Comparison of ENCODE assay signal across 21 mouse cellular contexts in genomic region chr2:92451126-92451525, GRCm38 (mm10). TPM values are rescaled to one million over a fixed set of nuclear protein-coding genes. Genes with fewer than 3 reads are reported as not detected.
DNase-seq lines count a peak whose midpoint lies in the region; ATAC-seq and TF ChIP-seq lines count a peak whose summit lies in the region.
"Had no signal": no experiment of that assay in that cellular context is flagged by ENCODE, and none has a peak within 500 bp of the region (broad histone marks: within the 10 kb centered on the region; RNA-seq: fewer than 3 reads in every experiment).

No protein-coding gene starts in this region.

- no peak for TF ChIP-seq CTCF in G1E (IDR thresholded peaks at IDR 0.05; ENCODE audit: low read depth, low read length)

- intact Hi-C loops in left cerebral cortex, postnatal 25 days (cut with DNase I): no loop called here

- H3K27ac ChIP-seq in liver, embryonic 13.5 days: no peak overlapping the region
- no peak overlapping the region for H3K27ac ChIP-seq in intestine, embryonic 15.5 days
- H3K27ac ChIP-seq: embryonic facial prominence, embryonic 13.5 days; forebrain, embryonic 12.5 days; gastrocnemius, adult 2 months; hindbrain, embryonic 10.5 days; hindbrain, embryonic 15.5 days had no signal

- H3K36me3 ChIP-seq in G1E (replicated peaks): peaks cover 43% of the 10 kb centered on the region
- peaks cover 28% of the 10 kb centered on the region for H3K36me3 ChIP-seq in liver, embryonic 13.5 days
- H3K36me3 ChIP-seq in intestine, embryonic 15.5 days: peaks cover 13% of the 10 kb centered on the region

- H3K4me3 ChIP-seq in G1E (ENCODE audit: low read depth, low read length): peak overlapping the region; percentile 48; the same call in 1 of the 2 replicates
- H3K4me3 ChIP-seq in liver, embryonic 13.5 days (replicated peaks): no peak overlapping the region
- no peak overlapping the region for H3K4me3 ChIP-seq in intestine, embryonic 15.5 days (replicated peaks)
- H3K4me3 ChIP-seq: embryonic facial prominence, embryonic 13.5 days; forebrain, embryonic 12.5 days; gastrocnemius, adult 2 months; heart, embryonic 12.5 days; hindbrain, embryonic 10.5 days; hindbrain, embryonic 15.5 days had no signal

- H3K9ac ChIP-seq in liver, embryonic 13.5 days: no peak overlapping the region
- H3K9ac ChIP-seq in intestine, embryonic 15.5 days: no peak overlapping the region
- H3K9ac ChIP-seq: embryonic facial prominence, embryonic 13.5 days; forebrain, embryonic 12.5 days; forebrain, postnatal 0 days; heart, embryonic 12.5 days; hindbrain, embryonic 15.5 days had no signal

- no peak overlapping the region for H3K4me2 ChIP-seq in liver, embryonic 13.5 days
- no peak overlapping the region for H3K4me2 ChIP-seq in intestine, embryonic 15.5 days (replicated peaks)
- H3K4me2 ChIP-seq: embryonic facial prominence, embryonic 13.5 days; forebrain, embryonic 12.5 days; heart, embryonic 12.5 days; hindbrain, embryonic 15.5 days had no signal

- H3K4me1 ChIP-seq in G1E (ENCODE audit: insufficient read depth, low read depth, low read length): peaks cover 92% of the 10 kb centered on the region
- peaks cover 35% of the 10 kb centered on the region for H3K4me1 ChIP-seq in liver, embryonic 13.5 days (replicated peaks)
- peaks cover 2% of the 10 kb centered on the region; the same call in 1 of the 2 replicates for H3K4me1 ChIP-seq in intestine, embryonic 15.5 days (replicated peaks)

- DNase-seq in G1E (ENCODE audit: low spot score): peak; percentile 42
- DNase-seq in c-Kit-positive CD71-positive TER-119-negative erythroid progenitor cells, embryonic 14.5 days (ENCODE audit: low read depth): peak; percentile 71
- DNase-seq in liver, embryonic 13.5 days: no peak
- DNase-seq in left cerebral cortex, postnatal 25 days (ENCODE audit: low spot score in 2 of 2): no peak
- no peak for DNase-seq in frontal cortex, postnatal 10 days (ENCODE audit: low spot score in 2 of 2)
- DNase-seq: adrenal gland, postnatal 10 days; cerebellum, adult 18-20 months; cerebellum, adult 9-11 months; cerebellum, postnatal 36 days; forebrain, postnatal 0 days; gastrocnemius, adult 2 months; gastrocnemius, postnatal 25 days had no signal

- peaks cover 28% of the 10 kb centered on the region for H3K27me3 ChIP-seq in G1E (ENCODE audit: insufficient read depth, low read length)
- peaks cover 39% of the 10 kb centered on the region for H3K27me3 ChIP-seq in liver, embryonic 13.5 days
- H3K27me3 ChIP-seq in intestine, embryonic 15.5 days (replicated peaks): no peaks in the 10 kb centered on the region
- H3K27me3 ChIP-seq: CH12.LX; embryonic facial prominence, embryonic 13.5 days; forebrain, embryonic 12.5 days; heart, embryonic 12.5 days; hindbrain, embryonic 15.5 days had no signal

- 38% methylated on average over 3 of the region's 3 CpGs for WGBS in liver, embryonic 13.5 days (ENCODE audit: insufficient replicate concordance)
- 87% methylated on average over 3 of the region's 3 CpGs for WGBS in intestine, embryonic 15.5 days

- H3K9me3 ChIP-seq in G1E (replicated peaks): no peaks in the 10 kb centered on the region
- H3K9me3 ChIP-seq in liver, embryonic 13.5 days (replicated peaks): no peaks in the 10 kb centered on the region
- H3K9me3 ChIP-seq in intestine, embryonic 15.5 days: no peaks in the 10 kb centered on the region
- H3K9me3 ChIP-seq: embryonic facial prominence, embryonic 13.5 days; forebrain, embryonic 12.5 days; heart, embryonic 12.5 days; hindbrain, embryonic 10.5 days; hindbrain, embryonic 15.5 days had no signal

- peak; percentile 72 for ATAC-seq in G1E (ENCODE audit: extremely low read depth, insufficient number of reproducible peaks, low FRiP score, poor library complexity, severe bottlenecking)
- peak; percentile 69 for ATAC-seq in liver, embryonic 13.5 days (ENCODE audit: low read depth)
- peak; percentile 66 for ATAC-seq in megakaryocyte progenitor cell, adult 5-6 weeks (replicated peaks; ENCODE audit: poor library complexity)
- ATAC-seq in intestine, embryonic 15.5 days: no peak
- ATAC-seq: forebrain, postnatal 0 days had no signal

RNA-seq across cellular contexts. Expression of gene Slc35c1, which starts 9.2 kb away (rescaled TPM):
- total RNA-seq in G1E (2014; fragmentation: Nextera tagmentation): 40.5 and 43.2 TPM in 2 replicates
- total RNA-seq in G1E (2017): 8.9 and 11.4 TPM in 2 replicates
- polyA plus RNA-seq in G1E (2012): 25.1 and 31.2 TPM in 2 replicates
- 9.5 and 12.3 TPM in 2 replicates for polyA plus RNA-seq in liver, embryonic 13.5 days (2015; fragmentation: Nextera tagmentation; extraction: Ambion mirVana)
- 62.3 and 76.4 TPM in 2 replicates for total RNA-seq in megakaryocyte progenitor cell, adult 5-6 weeks (2015)
- 16.5 and 19.3 TPM in 2 replicates for total RNA-seq in megakaryocyte progenitor cell, adult 5-6 weeks (2017)
- 37.3 and 44.5 TPM in 2 replicates for polyA plus RNA-seq in intestine, embryonic 15.5 days (2015; fragmentation: Nextera tagmentation; extraction: Ambion mirVana)
- total RNA-seq in left cerebral cortex, postnatal 25 days (2021): 10 to 100 TPM; 18.2 to 18.4 TPM

RNA-seq across cellular contexts. Expression of gene Cry2, which starts 17.3 kb away (rescaled TPM):
- total RNA-seq in G1E (2014; fragmentation: Nextera tagmentation) (28.7 and 30.6 TPM in 2 replicates), G1E (2017) (8.2 and 13.3 TPM in 2 replicates)
- polyA plus RNA-seq in G1E (2012): 15.8 and 18.0 TPM in 2 replicates
- 9.1 and 10.7 TPM in 2 replicates for polyA plus RNA-seq in liver, embryonic 13.5 days (2015; fragmentation: Nextera tagmentation; extraction: Ambion mirVana)
- 9.0 and 10.1 TPM in 2 replicates for total RNA-seq in megakaryocyte progenitor cell, adult 5-6 weeks (2015)
- 7.4 and 10.9 TPM in 2 replicates for total RNA-seq in megakaryocyte progenitor cell, adult 5-6 weeks (2017)
- polyA plus RNA-seq in intestine, embryonic 15.5 days (2015; fragmentation: Nextera tagmentation; extraction: Ambion mirVana): 14.5 and 15.8 TPM in 2 replicates
- 100 to 1,000 TPM; 110 to 113 TPM for total RNA-seq in left cerebral cortex, postnatal 25 days (2021)

RNA-seq across cellular contexts. Expression of gene Mapk8ip1, which starts 50.1 kb away (rescaled TPM):
- total RNA-seq in G1E (2014; fragmentation: Nextera tagmentation): not detected in 2 replicates
- 0.17 and 0.22 TPM in 2 replicates for total RNA-seq in G1E (2017)
- polyA plus RNA-seq in G1E (2012): 0.05 and 0.12 TPM in 2 replicates
- 1.7 and 1.9 TPM in 2 replicates for polyA plus RNA-seq in liver, embryonic 13.5 days (2015; fragmentation: Nextera tagmentation; extraction: Ambion mirVana)
- not detected in 2 replicates for total RNA-seq in megakaryocyte progenitor cell, adult 5-6 weeks (2015)
- total RNA-seq in megakaryocyte progenitor cell, adult 5-6 weeks (2017): 0.07 TPM in 1 of 2 replicates, not detected in the other
- polyA plus RNA-seq in intestine, embryonic 15.5 days (2015; fragmentation: Nextera tagmentation; extraction: Ambion mirVana): 19.4 and 21.3 TPM in 2 replicates
- 100 to 1,000 TPM; 374 to 376 TPM for total RNA-seq in left cerebral cortex, postnatal 25 days (2021)
- total RNA-seq: granulocyte monocyte progenitor cell, adult 5-6 weeks had no signal

Comparison
In these comparisons a context has a peak if more than half of its experiments do, and no peak if none do; other contexts are left out.
1. DNase-seq: peak in G1E (single experiment) and c-Kit-positive CD71-positive TER-119-negative erythroid progenitor cells, embryonic 14.5 days (single experiment); none in liver, embryonic 13.5 days (single experiment), left cerebral cortex, postnatal 25 days (0 of 2) and frontal cortex, postnatal 10 days (0 of 2).
2. RNA of gene Mapk8ip1, which starts 50.1 kb away (total RNA-seq): 374 to 376 TPM in left cerebral cortex, postnatal 25 days; 0.17 to 0.22 TPM in G1E and 0.07 TPM in megakaryocyte progenitor cell, adult 5-6 weeks; every median in the first group is over 100 times any median in the second.